Mouse (Mus musculus) c-Kit-negative CD71-positive TER-119-positive erythroid progenitor cells, embryonic 14.5 days (primary cell): ENCODE measurements around the gene Large1.
"Not testable (repeated sequence)": the region's sequence is repeated elsewhere in the genome, so short reads cannot be mapped to it uniquely, and the experiment has no call there.

Source experiments
- DNase-seq: peaks from one replicate; pipeline ENCODE4 v3.0.0-alpha.2; 2013; ENCODE audit warnings: low read depth, low spot score

The Large1 gene

GRCm38 (mm10) chr8:73353108-73353793 is at the start of gene Large1:
Gene Large1 (minus strand): TSS chr8:73353540.
- no peak for DNase-seq

GRCm38 (mm10) chr8:73400343-73400742 is 47.0 kb upstream of the Large1 start:
- no peak for DNase-seq

GRCm38 (mm10) chr8:73373001-73373400 is 19.7 kb upstream of the Large1 start:
- not testable (repeated sequence) for DNase-seq

- DNase-seq = no peak
Observed at GRCm38 (mm10) chr8:73355979-73356378, 2.6 kb upstream of the Large1 start.

GRCm38 (mm10) chr8:73354201-73354881 is 1.0 kb upstream of the Large1 start:
- DNase-seq = no peak

GRCm38 (mm10) chr8:73353794-73354179 is 447 bp upstream of the Large1 start:
- no peak for DNase-seq

GRCm38 (mm10) chr8:73352301-73353107 is 836 bp downstream of the Large1 start:
- no peak for DNase-seq

- no peak for DNase-seq
Observed at GRCm38 (mm10) chr8:73350366-73350765, 3.0 kb downstream of the Large1 start.

GRCm38 (mm10) chr8:73342761-73343395 is 10.5 kb downstream of the Large1 start:
- DNase-seq = no peak

GRCm38 (mm10) chr8:73336845-73337244 is 16.5 kb downstream of the Large1 start:
- no peak for DNase-seq

GRCm38 (mm10) chr8:73329131-73329530 is 24.2 kb downstream of the Large1 start:
- DNase-seq = no peak

GRCm38 (mm10) chr8:73328056-73328455 is 25.3 kb downstream of the Large1 start:
- no peak for DNase-seq

GRCm38 (mm10) chr8:73324667-73325066 is 28.7 kb downstream of the Large1 start:
- DNase-seq = no peak

- DNase-seq = no peak
Observed at GRCm38 (mm10) chr8:73323591-73323990, 29.7 kb downstream of the Large1 start.

GRCm38 (mm10) chr8:73319500-73319899 is 33.8 kb downstream of the Large1 start:
- DNase-seq = not testable (repeated sequence)

- no peak for DNase-seq
Observed at GRCm38 (mm10) chr8:73313911-73314310, 39.4 kb downstream of the Large1 start.

GRCm38 (mm10) chr8:73312714-73313607 is 40.4 kb downstream of the Large1 start:
- DNase-seq = no peak

- DNase-seq = no peak
Observed at GRCm38 (mm10) chr8:73310471-73310870, 42.9 kb downstream of the Large1 start.

GRCm38 (mm10) chr8:73310036-73310435 is 43.3 kb downstream of the Large1 start:
- DNase-seq = no peak

GRCm38 (mm10) chr8:73303907-73304306 is 49.4 kb downstream of the Large1 start:
- DNase-seq = no peak

GRCm38 (mm10) chr8:73302947-73303346 is 50.4 kb downstream of the Large1 start:
- DNase-seq = no peak
